Mouse (Mus musculus) adrenal gland, postnatal 10 days (tissue): ENCODE data around the gene Lsm2. TPM values are rescaled to one million over a fixed set of nuclear protein-coding genes. Genes with fewer than 3 reads are reported as not detected.
"Not testable (repeated sequence)": the region's sequence is repeated elsewhere in the genome, so short reads cannot be mapped to it uniquely, and the experiment has no call there.

Experiments
- DNase-seq: peaks from one replicate; pipeline ENCODE4 v3.0.0; 2021; ENCODE audit warnings: mixed read lengths
- total RNA-seq, 2 experiments: library from RNA; stranded (reverse); gene quantifications; 2 replicates each; pipeline ENCODE4 v1.2.3; 2021

The Lsm2 gene
- total RNA-seq, 2 experiments from 2014 or later = 39.0 to 42.8 TPM

DNA sequence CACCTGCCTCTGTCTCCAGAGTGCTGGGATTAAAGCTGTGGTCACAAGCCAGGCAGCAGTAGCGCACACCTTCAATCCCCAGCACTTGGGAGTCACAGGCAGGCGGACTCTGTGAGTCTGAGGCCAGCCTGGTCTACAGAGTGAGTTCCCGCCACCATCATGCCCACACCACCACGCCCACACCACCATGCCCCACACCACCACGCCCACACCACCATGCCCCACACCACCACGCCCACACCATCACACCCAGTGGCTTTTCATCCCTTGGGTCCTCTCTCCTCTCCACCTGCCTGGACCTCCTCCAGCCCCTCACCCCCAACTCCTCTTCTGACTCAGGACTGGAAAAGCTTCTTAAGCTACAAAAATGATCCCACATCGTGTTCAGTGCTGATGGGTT is 50.2 kb downstream of the Lsm2 start:
- DNase-seq = no peak

DNA sequence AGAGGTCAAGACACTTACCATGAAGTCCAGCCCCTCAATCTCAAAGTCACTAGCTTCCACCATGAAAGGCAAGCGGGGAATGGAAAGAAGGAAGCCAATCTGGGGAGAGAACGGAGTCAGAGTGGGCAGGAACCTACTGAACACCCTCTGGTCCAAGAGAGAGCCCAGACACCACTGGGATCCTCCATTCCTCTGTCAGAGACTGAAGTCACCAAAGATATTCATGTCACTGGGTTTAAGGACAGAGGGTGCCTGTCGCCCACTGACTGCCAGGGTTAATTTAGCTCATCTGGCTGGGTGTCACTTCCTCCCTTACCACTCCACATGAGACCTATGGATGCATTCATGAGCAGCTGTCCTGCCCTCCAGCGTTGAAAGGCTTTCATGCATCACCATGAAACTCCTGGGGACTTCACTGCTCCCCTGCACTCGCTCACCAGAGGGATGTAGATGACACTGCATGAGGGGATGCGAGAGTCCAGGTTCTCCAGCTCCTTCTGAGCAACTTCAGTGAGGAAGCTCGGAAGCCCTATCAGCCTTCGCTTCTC is 50.7 kb downstream of the Lsm2 start:
- no peak for DNase-seq

DNA sequence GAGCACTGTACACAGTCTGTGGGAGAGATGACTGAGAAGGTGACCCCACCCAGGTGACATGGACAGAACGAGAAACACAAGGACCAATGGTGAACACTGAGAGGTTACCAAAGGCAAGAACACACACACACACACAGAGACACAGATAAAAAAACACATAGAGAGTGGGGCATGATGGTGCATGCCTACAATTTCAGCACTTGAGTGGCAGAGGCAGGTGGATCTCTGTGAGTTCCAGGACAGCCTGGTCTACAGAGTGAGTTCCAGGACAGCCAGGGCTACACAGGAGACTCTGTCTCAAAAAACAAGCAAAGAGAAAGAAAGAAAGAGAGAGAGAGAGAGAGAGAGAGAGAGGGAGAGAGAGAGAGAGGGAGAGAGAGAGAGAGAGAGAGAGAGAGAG is 52.0 kb downstream of the Lsm2 start:
- not testable (repeated sequence) for DNase-seq

DNA sequence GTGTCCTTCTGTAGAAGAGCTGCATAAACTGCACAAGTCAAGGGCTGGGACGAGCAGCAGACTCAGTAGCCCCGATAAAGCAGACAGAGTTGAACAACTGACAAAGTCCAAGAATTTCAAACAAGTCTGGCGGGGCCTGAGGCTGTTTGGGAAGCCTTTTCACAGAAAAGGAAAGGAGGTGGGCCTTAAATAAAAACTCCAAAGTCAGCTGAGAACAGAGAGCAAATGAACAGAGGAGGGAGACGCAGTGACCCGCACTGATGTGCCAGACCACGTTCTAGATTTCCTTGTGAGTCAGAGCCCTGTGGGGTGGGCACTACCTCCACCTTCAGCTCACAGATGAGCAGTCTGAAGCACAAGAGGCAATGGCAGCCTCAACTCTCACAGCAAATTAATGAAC is 53.2 kb downstream of the Lsm2 start:
- no peak for DNase-seq

Other genes starting within 250 kb of the Lsm2 start
- gene C4b, start 238.0 kb upstream of the Lsm2 start, total RNA-seq = 100 to 1,000 TPM in 1 of 2 experiments, 10 to 100 TPM in 1; 88.4 to 156 TPM
- gene Cyp21a1, start 177.3 kb upstream of the Lsm2 start, total RNA-seq = 1,000 to 10,000 TPM; 2,477 to 2,588 TPM
- gene Stk19, start 144.9 kb upstream of the Lsm2 start, total RNA-seq = 10 to 100 TPM; 31.8 to 33.0 TPM
- gene Dxo, start 144.8 kb upstream of the Lsm2 start, total RNA-seq = 10 to 100 TPM; 45.1 to 52.2 TPM
- gene Skiv2l, start 131.7 kb upstream of the Lsm2 start, total RNA-seq = 10 to 100 TPM; 49.2 to 60.8 TPM
- gene Nelfe, start 131.5 kb upstream of the Lsm2 start, total RNA-seq = 10 to 100 TPM; 44.2 to 48.4 TPM
- 100 to 1,000 TPM; 158 to 363 TPM for gene Cfb, start 119.3 kb upstream of the Lsm2 start, total RNA-seq
- gene Zbtb12, start 102.4 kb upstream of the Lsm2 start, total RNA-seq = 10 to 100 TPM; 13.5 to 17.8 TPM
- under 1 TPM in 1 of 2 experiments, not detected in 1; 0.21 TPM for gene Gm20547, start 99.8 kb upstream of the Lsm2 start, total RNA-seq
- gene C2, start 83.6 kb upstream of the Lsm2 start, total RNA-seq = 10 to 100 TPM; 41.1 TPM
- 100 to 1,000 TPM; 113 to 137 TPM for gene Ehmt2, start 83.4 kb upstream of the Lsm2 start, total RNA-seq
- 1 to 10 TPM in 1 of 2 experiments, under 1 TPM in 1; 1.00 to 1.2 TPM for gene Slc44a4, start 67.4 kb upstream of the Lsm2 start, total RNA-seq
- 10 to 100 TPM; 18.6 to 24.2 TPM for gene Neu1, start 50.6 kb upstream of the Lsm2 start, total RNA-seq
- gene Hspa1b, start 22.6 kb upstream of the Lsm2 start, total RNA-seq = 10 to 100 TPM; 16.4 to 32.9 TPM
- not detected for gene Gm20481, start 11.9 kb upstream of the Lsm2 start, total RNA-seq
- gene Hspa1a, start 9.7 kb upstream of the Lsm2 start, total RNA-seq = 10 to 100 TPM in 1 of 2 experiments, 1 to 10 TPM in 1; 7.3 to 13.6 TPM
- gene Hspa1l, start 9.2 kb upstream of the Lsm2 start, total RNA-seq = 1 to 10 TPM in 1 of 2 experiments, under 1 TPM in 1; 0.75 to 1.4 TPM
- 10 to 100 TPM; 56.5 to 63.0 TPM for gene Vars, start 19.1 kb downstream of the Lsm2 start, total RNA-seq
- 1 to 10 TPM in 1 of 2 experiments, under 1 TPM in 1; 0.72 to 1.5 TPM for gene Vwa7, start 34.7 kb downstream of the Lsm2 start, total RNA-seq
- 1 to 10 TPM; 1.1 to 1.6 TPM for gene Sapcd1, start 46.2 kb downstream of the Lsm2 start, total RNA-seq
- 1 to 10 TPM; 2.3 to 5.0 TPM for gene Msh5, start 64.9 kb downstream of the Lsm2 start, total RNA-seq
- 100 to 1,000 TPM in 1 of 2 experiments, 10 to 100 TPM in 1; 95.6 to 105 TPM for gene Clic1, start 68.1 kb downstream of the Lsm2 start, total RNA-seq
- 10 to 100 TPM; 35.2 to 51.7 TPM for gene Ddah2, start 77.2 kb downstream of the Lsm2 start, total RNA-seq
- gene Ly6g6c, start 83.5 kb downstream of the Lsm2 start, total RNA-seq = not detected
- gene Mpig6b, start 84.3 kb downstream of the Lsm2 start, total RNA-seq = under 1 TPM; 0.24 to 0.30 TPM
- gene Ly6g6e, start 95.0 kb downstream of the Lsm2 start, total RNA-seq = under 1 TPM in 1 of 2 experiments, not detected in 1; 0.27 TPM
- gene Ly6g6d, start 96.2 kb downstream of the Lsm2 start, total RNA-seq = 1 to 10 TPM; 1.1 to 2.2 TPM
- under 1 TPM in 1 of 2 experiments, not detected in 1; 0.48 TPM for gene Ly6g6f, start 103.7 kb downstream of the Lsm2 start, total RNA-seq
- 10 to 100 TPM; 77.2 to 91.4 TPM for gene Abhd16a, start 107.4 kb downstream of the Lsm2 start, total RNA-seq
- not detected for gene Ly6g5c, start 126.4 kb downstream of the Lsm2 start, total RNA-seq
- gene Ly6g5b, start 133.6 kb downstream of the Lsm2 start, total RNA-seq = under 1 TPM; 0.30 to 0.91 TPM
- gene Gpank1, start 139.6 kb downstream of the Lsm2 start, total RNA-seq = 10 to 100 TPM; 10.8 to 11.4 TPM
- 100 to 1,000 TPM; 198 to 200 TPM for gene Csnk2b, start 140.2 kb downstream of the Lsm2 start, total RNA-seq
- gene D17H6S53E, start 144.5 kb downstream of the Lsm2 start, total RNA-seq = 10 to 100 TPM; 26.0 to 28.5 TPM
- 100 to 1,000 TPM in 1 of 2 experiments, 10 to 100 TPM in 1; 44.8 to 115 TPM for gene Apom, start 150.2 kb downstream of the Lsm2 start, total RNA-seq
- 100 to 1,000 TPM; 300 to 349 TPM for gene Bag6, start 153.3 kb downstream of the Lsm2 start, total RNA-seq
- 100 to 1,000 TPM; 182 to 212 TPM for gene Prrc2a, start 183.0 kb downstream of the Lsm2 start, total RNA-seq
- gene Aif1, start 194.2 kb downstream of the Lsm2 start, total RNA-seq = 1 to 10 TPM; 6.6 to 6.8 TPM
- 10 to 100 TPM in 1 of 2 experiments, 1 to 10 TPM in 1; 10.0 to 10.5 TPM for gene Lst1, start 206.6 kb downstream of the Lsm2 start, total RNA-seq
- gene Ltb, start 212.6 kb downstream of the Lsm2 start, total RNA-seq = 10 to 100 TPM; 11.5 to 12.6 TPM
- 1 to 10 TPM; 1.3 to 1.4 TPM for gene Tnf, start 220.1 kb downstream of the Lsm2 start, total RNA-seq
- gene Lta, start 223.5 kb downstream of the Lsm2 start, total RNA-seq = under 1 TPM; 0.81 to 0.97 TPM
- 1 to 10 TPM in 1 of 2 experiments, not detected in 1; 1.3 TPM for gene Gm16181, start 239.0 kb downstream of the Lsm2 start, total RNA-seq